ENCODE assay signal across 8 mouse cellular contexts in the genomic region with DNA sequence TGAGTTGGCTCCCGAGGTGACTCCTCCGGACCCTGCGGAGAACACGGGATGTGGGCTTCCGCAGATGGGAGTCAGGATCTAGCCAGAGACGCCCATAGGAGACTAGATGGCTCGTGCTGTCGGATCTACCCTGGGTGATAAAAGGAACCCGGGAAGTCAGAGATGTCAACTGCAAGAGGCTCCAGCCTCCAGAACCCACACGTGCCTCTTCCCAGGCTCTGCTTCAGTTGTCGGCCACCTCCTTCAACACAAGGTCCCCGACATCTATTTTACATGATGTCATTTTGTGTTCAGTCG. TPM values are rescaled to one million over a fixed set of nuclear protein-coding genes. Genes with fewer than 3 reads are reported as not detected.
DNase-seq lines count a peak whose midpoint lies in the region; ATAC-seq and TF ChIP-seq lines count a peak whose summit lies in the region.

No protein-coding gene starts in this region.

- H3K27ac ChIP-seq in heart, embryonic 13.5 days (replicated peaks), result no peak overlapping the region
- H3K27ac ChIP-seq in ES-Bruce4 (ENCODE audit: insufficient read depth, low read length), result no peak overlapping the region
- H3K27ac ChIP-seq in forebrain, embryonic 13.5 days, result no peak overlapping the region
- H3K27ac ChIP-seq in liver, embryonic 14.5 days, result no peak overlapping the region

- H3K9me3 ChIP-seq in heart, embryonic 13.5 days, result no peaks in the 10 kb centered on the region
- no peaks in the 10 kb centered on the region for H3K9me3 ChIP-seq in ES-Bruce4 (replicated peaks; ENCODE audit: control insufficient read depth, insufficient read depth, low read length, poor library complexity, severe bottlenecking)
- no peaks in the 10 kb centered on the region for H3K9me3 ChIP-seq in forebrain, embryonic 13.5 days (replicated peaks)
- H3K9me3 ChIP-seq in liver, embryonic 14.5 days (ENCODE audit: control insufficient read depth, low read length), result no peaks in the 10 kb centered on the region

- H3K4me1 ChIP-seq in heart, embryonic 13.5 days, result no peaks in the 10 kb centered on the region
- no peaks in the 10 kb centered on the region for H3K4me1 ChIP-seq in ES-Bruce4 (ENCODE audit: control insufficient read depth, insufficient read depth, low read length)
- no peaks in the 10 kb centered on the region for H3K4me1 ChIP-seq in forebrain, embryonic 13.5 days
- no peaks in the 10 kb centered on the region for H3K4me1 ChIP-seq in liver, embryonic 14.5 days (replicated peaks; ENCODE audit: control insufficient read depth in 2 of 2, insufficient read depth in 2 of 2, low read length in 1 of 2)

- no peak for DNase-seq in heart, adult 18-20 months
- no peak for DNase-seq in liver, embryonic 14.5 days (ENCODE audit: low read depth in 3 of 3, low spot score in 3 of 3)
- no peak for DNase-seq in thymus, postnatal 0 days (ENCODE audit: low spot score)
- no peak for DNase-seq in cerebellum, adult 9-10 months
- no peak for DNase-seq in T-cell, adult 2 months (ENCODE audit: low spot score)

- no peak for ATAC-seq in heart, embryonic 13.5 days (ENCODE audit: extremely low read depth, insufficient number of reproducible peaks, low FRiP score, low TSS enrichment)
- no peak for ATAC-seq in forebrain, embryonic 13.5 days
- ATAC-seq in liver, embryonic 14.5 days (ENCODE audit: insufficient read depth), result no peak

- no peak for TF ChIP-seq EP300 in ES-Bruce4 (IDR thresholded peaks at IDR 0.05; ENCODE audit: insufficient read depth, low read depth, low read length)
- no peak for TF ChIP-seq EP300 in liver, embryonic 14.5 days (IDR thresholded peaks at IDR 0.05; ENCODE audit: low read depth)

- TF ChIP-seq POLR2A in ES-Bruce4 (IDR thresholded peaks at IDR 0.05; ENCODE audit: insufficient read depth, low read length), result no peak

- peak overlapping the region; percentile 79 for H3K9ac ChIP-seq in heart, embryonic 13.5 days
- peak overlapping the region; percentile 92 for H3K9ac ChIP-seq in ES-Bruce4 (ENCODE audit: low read depth, poor library complexity, severe bottlenecking)
- H3K9ac ChIP-seq in forebrain, embryonic 13.5 days, result peak overlapping the region; percentile 75
- no peak overlapping the region for H3K9ac ChIP-seq in liver, embryonic 14.5 days (replicated peaks)

- peak overlapping the region; percentile 75 for H3K4me2 ChIP-seq in heart, embryonic 13.5 days
- H3K4me2 ChIP-seq in forebrain, embryonic 13.5 days, result peak overlapping the region; percentile 62
- peak overlapping the region; percentile 45; the same call in 1 of the 2 replicates for H3K4me2 ChIP-seq in liver, embryonic 14.5 days (ENCODE audit: low read depth)

- H3K27me3 ChIP-seq in heart, embryonic 13.5 days (replicated peaks), result peaks cover 22% of the 10 kb centered on the region; the same call in 1 of the 2 replicates
- no peaks in the 10 kb centered on the region; the same call in 1 of the 2 replicates for H3K27me3 ChIP-seq in ES-Bruce4 (ENCODE audit: control insufficient read depth, insufficient read depth, low read length, poor library complexity, severe bottlenecking)
- H3K27me3 ChIP-seq in forebrain, embryonic 13.5 days, result no peaks in the 10 kb centered on the region
- H3K27me3 ChIP-seq in liver, embryonic 14.5 days (ENCODE audit: control insufficient read depth, insufficient read depth, low read length), result peaks cover 24% of the 10 kb centered on the region

- no peak for TF ChIP-seq CTCF in ES-Bruce4 (IDR thresholded peaks at IDR 0.05; ENCODE audit: low read depth, low read length)
- no peak for TF ChIP-seq CTCF in liver, embryonic 14.5 days (IDR thresholded peaks at IDR 0.05; ENCODE audit: low read depth)

- H3K36me3 ChIP-seq in heart, embryonic 13.5 days, result no peaks in the 10 kb centered on the region
- no peaks in the 10 kb centered on the region for H3K36me3 ChIP-seq in ES-Bruce4 (ENCODE audit: control insufficient read depth, insufficient read depth, low read length, poor library complexity, severe bottlenecking)
- H3K36me3 ChIP-seq in forebrain, embryonic 13.5 days (ENCODE audit: poor library complexity, severe bottlenecking), result no peaks in the 10 kb centered on the region
- no peaks in the 10 kb centered on the region for H3K36me3 ChIP-seq in liver, embryonic 14.5 days (replicated peaks; ENCODE audit: control insufficient read depth, insufficient read depth, low read depth)

- WGBS in heart, embryonic 13.5 days, result 13% methylated on average over 13 of the region's 13 CpGs
- 24% methylated on average over 9 of the region's 13 CpGs for WGBS in forebrain, embryonic 13.5 days
- 22% methylated on average over 13 of the region's 13 CpGs for WGBS in liver, embryonic 14.5 days (ENCODE audit: insufficient replicate concordance)

- peak overlapping the region; percentile 64 for H3K4me3 ChIP-seq in heart, embryonic 13.5 days
- H3K4me3 ChIP-seq in ES-Bruce4 (ENCODE audit: low read depth, low read length), result peak overlapping the region; percentile 55
- peak overlapping the region; percentile 58 for H3K4me3 ChIP-seq in forebrain, embryonic 13.5 days
- 0 out of 4 replicates have a peak overlapping the region, but pooled peaks of 1 of the 2 experiments have one; percentile 41 for H3K4me3 ChIP-seq in liver, embryonic 14.5 days (ENCODE audit: insufficient read depth in 1 of 2, low read depth in 2 of 2, low read length in 2 of 2)

RNA-seq across cellular contexts. Expression of gene Cnksr2, which starts 0.7 kb away (rescaled TPM):
- 0.48 and 0.57 TPM in 2 replicates for polyA plus RNA-seq in heart, embryonic 13.5 days (2015; fragmentation: Nextera tagmentation; extraction: Ambion mirVana)
- under 1 TPM; 0.10 TPM for total RNA-seq in heart, adult 18-20 months (2021)
- 2.2 and 3.1 TPM in 2 replicates for polyA plus RNA-seq in ES-Bruce4 (2011; ENCODE audit: insufficient read depth, insufficient read length, low read depth, missing spikeins)
- polyA plus RNA-seq in forebrain, embryonic 13.5 days (2015; fragmentation: Nextera tagmentation; extraction: Ambion mirVana), result 6.9 and 7.6 TPM in 2 replicates
- polyA plus RNA-seq in liver, embryonic 14.5 days (2012; rRNA removed), result 0.01 TPM in 2 replicates
- not detected in 2 replicates for polyA plus RNA-seq in liver, embryonic 14.5 days (2014; fragmentation: Nextera tagmentation; extraction: Ambion mirVana)
- polyA plus RNA-seq in thymus, postnatal 0 days (2015; fragmentation: Nextera tagmentation; extraction: Ambion mirVana), result 0.06 and 0.08 TPM in 2 replicates
